Mouse (Mus musculus): Measurements from ENCODE around the gene Pla2g4a. TPM values are rescaled to one million over a fixed set of nuclear protein-coding genes. Genes with fewer than 3 reads are reported as not detected.

Pla2g4a gene
- total and polyA plus RNA-seq, 3 experiments = 6.4 to 14.4 TPM; not detected in 1

- no peak for TF ChIP-seq TCF12 (IDR thresholded peaks at IDR 0.05; ENCODE audit: low read depth, low read length)
- no peak for TF ChIP-seq SMC3 (IDR thresholded peaks at IDR 0.05; ENCODE audit: low read depth, low read length)
- TF ChIP-seq CHD1 (IDR thresholded peaks at IDR 0.05; ENCODE audit: low read depth, low read length) = no peak
- TF ChIP-seq NELFE (IDR thresholded peaks at IDR 0.05; ENCODE audit: low read depth, low read length) = no peak
- TF ChIP-seq USF1 (IDR thresholded peaks at IDR 0.05; ENCODE audit: low read depth, low read length) = no peak
- no peak for TF ChIP-seq ZKSCAN1 (IDR thresholded peaks at IDR 0.05; ENCODE audit: low read depth, low read length)
- TF ChIP-seq MAZ (IDR thresholded peaks at IDR 0.05; ENCODE audit: low read depth, low read length) = no peak
- TF ChIP-seq POLR2A (IDR thresholded peaks at IDR 0.05; ENCODE audit: control insufficient read depth in 1 of 2, insufficient read depth in 1 of 2, low read depth in 1 of 2, low read length in 2 of 2, poor library complexity in 1 of 2) = no peak
- TF ChIP-seq GATA1 (IDR thresholded peaks at IDR 0.05; ENCODE audit: low read depth, low read length) = no peak
- Histone ChIP-seq H3K4me3 (ENCODE audit: control insufficient read depth in 1 of 2, insufficient read depth in 1 of 2, low read depth in 2 of 2, low read length in 2 of 2) (no peak overlapping the region), H3K79me2 (ENCODE audit: control insufficient read depth, insufficient read depth, low read length, poor library complexity) (no peaks in the 10 kb centered on the region), H3K9me3 (replicated peaks; ENCODE audit: insufficient read depth, low read length) (no peaks in the 10 kb centered on the region), H3K36me3 (ENCODE audit: control insufficient read depth in 1 of 2, insufficient read depth in 2 of 2, low read length in 2 of 2) (peaks cover 0 to 4% of the 10 kb centered on the region in 2 experiments; a peak in 2 of 4 replicates), H3K27me3 (ENCODE audit: control insufficient read depth in 1 of 2, insufficient read depth in 2 of 2, low read length in 2 of 2) (no peaks in the 10 kb centered on the region), H3K4me1 (ENCODE audit: control insufficient read depth in 1 of 2, insufficient read depth in 2 of 2, low read length in 2 of 2) (peaks cover 2 to 5% of the 10 kb centered on the region in 2 experiments; a peak in 2 of 4 replicates), H3K9ac (ENCODE audit: control insufficient read depth, low read depth, low read length, poor library complexity, severe bottlenecking) (no peak overlapping the region), H3K27ac (ENCODE audit: control insufficient read depth, low read depth, low read length) (no peak overlapping the region)
- no peak for DNase-seq (ENCODE audit: low read depth, low spot score)
Measured at GRCm38 (mm10) chr1:150009134-150009533, 48.0 kb upstream of the Pla2g4a start.

GRCm38 (mm10) chr1:149975626-149976025 lies 14.5 kb upstream of the Pla2g4a start:
- H3K36me3 ChIP-seq (ENCODE audit: control insufficient read depth in 1 of 2, insufficient read depth in 2 of 2, low read length in 2 of 2) = no peaks in the 10 kb centered on the region
- no peak overlapping the region for H3K27ac ChIP-seq (ENCODE audit: control insufficient read depth, low read depth, low read length)
- H3K27me3 ChIP-seq (ENCODE audit: control insufficient read depth in 1 of 2, insufficient read depth in 2 of 2, low read length in 2 of 2) = no peaks in the 10 kb centered on the region
- no peaks in the 10 kb centered on the region for H3K9me3 ChIP-seq (replicated peaks; ENCODE audit: insufficient read depth, low read length)
- DNase-seq (ENCODE audit: low read depth, low spot score) = no peak
- H3K4me3 ChIP-seq (ENCODE audit: control insufficient read depth in 1 of 2, insufficient read depth in 1 of 2, low read depth in 2 of 2, low read length in 2 of 2) = no peak overlapping the region
- H3K9ac ChIP-seq (ENCODE audit: control insufficient read depth, low read depth, low read length, poor library complexity, severe bottlenecking) = no peak overlapping the region
- no peak for TF ChIP-seq ZKSCAN1 (IDR thresholded peaks at IDR 0.05; ENCODE audit: low read depth, low read length)
- no peak for TF ChIP-seq RAD21 (IDR thresholded peaks at IDR 0.05; ENCODE audit: low read depth, low read length)
- no peak for TF ChIP-seq MYB (IDR thresholded peaks at IDR 0.05; ENCODE audit: low read depth, low read length)
- TF ChIP-seq USF1 (IDR thresholded peaks at IDR 0.05; ENCODE audit: low read depth, low read length) = no peak
- TF ChIP-seq HCFC1 (IDR thresholded peaks at IDR 0.05; ENCODE audit: low read depth, low read length) = no peak
- TF ChIP-seq SIN3A (IDR thresholded peaks at IDR 0.05; ENCODE audit: low read length) = no peak
- TF ChIP-seq CHD2 (IDR thresholded peaks at IDR 0.05; ENCODE audit: low read length) = no peak
- no peak for TF ChIP-seq GATA1 (IDR thresholded peaks at IDR 0.05; ENCODE audit: low read depth, low read length)
- TF ChIP-seq TAL1 (IDR thresholded peaks at IDR 0.05; ENCODE audit: low read length) = no peak
- no peak for TF ChIP-seq NRF1 (IDR thresholded peaks at IDR 0.05; ENCODE audit: insufficient read depth, low read depth, low read length, poor library complexity, severe bottlenecking)
- no peak for TF ChIP-seq MEF2A (IDR thresholded peaks at IDR 0.05; ENCODE audit: extremely low read depth, insufficient replicate concordance, low read depth, low read length, poor library complexity, severe bottlenecking)
- no peak for TF ChIP-seq GABPA (IDR thresholded peaks at IDR 0.05; ENCODE audit: low read depth, low read length)
- TF ChIP-seq ZC3H11A (IDR thresholded peaks at IDR 0.05; ENCODE audit: low read depth, low read length) = no peak
- no peak for TF ChIP-seq UBTF (IDR thresholded peaks at IDR 0.05; ENCODE audit: borderline replicate concordance, insufficient read depth, low read depth, low read length)
- no peaks in the 10 kb centered on the region for H3K4me1 ChIP-seq (ENCODE audit: control insufficient read depth in 1 of 2, insufficient read depth in 2 of 2, low read length in 2 of 2)
- no peaks in the 10 kb centered on the region for H3K79me2 ChIP-seq (ENCODE audit: control insufficient read depth, insufficient read depth, low read length, poor library complexity)
